Mouse (Mus musculus) kidney, adult 2 months (tissue): ENCODE measurements at regions not wholly inside any gene's neighbourhood (a gene's known extent, or its start where the extent isn't known, plus 50 kb on each side); places are given as distances from the start of the nearest gene placed in this dataset.

Experiments used
- CTCF ChIP-seq: fragments of 200-500 bp; conservative IDR thresholded peaks from 2 replicates; pipeline ENCODE4 v1.5.1; 2011; ENCODE audit warnings: low read depth, mild to moderate bottlenecking, control low read depth, low read length, moderate library complexity, mixed read lengths; ENCODE audit not compliant: insufficient read depth, insufficient read length
- POLR2A ChIP-seq: fragments of 200-500 bp; IDR thresholded peaks from one replicate; pipeline ENCODE4 v1.6.1; 2011; ENCODE audit warnings: low read depth, low read length, control low read depth

DNA sequence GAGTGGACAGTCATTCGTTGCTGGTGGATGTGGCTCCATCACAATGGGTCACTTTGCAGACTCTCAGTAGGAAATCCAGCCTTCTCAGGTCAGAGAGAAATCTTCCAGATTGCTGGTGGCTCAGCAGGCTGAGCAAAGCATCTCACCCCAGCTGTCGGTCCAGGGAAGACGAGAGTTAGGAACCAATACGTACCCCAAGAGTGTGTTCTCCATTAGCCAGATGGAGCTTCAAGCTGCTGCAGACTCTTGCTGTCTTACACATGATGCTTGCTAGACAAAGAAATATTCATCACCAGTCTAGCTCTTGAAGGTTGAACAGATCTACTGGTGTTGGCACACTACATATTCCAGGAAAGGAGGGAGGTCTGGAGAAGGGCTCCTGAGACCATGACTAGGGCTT, 288.0 kb downstream of the Sox11 start:
- TF ChIP-seq CTCF (no peak), POLR2A (no peak)
